Mouse (Mus musculus) kidney, adult 2 months (tissue): ENCODE measurements around the gene Sash3.

ENCODE experiments used
- CTCF ChIP-seq: fragments of 200-500 bp; conservative IDR thresholded peaks from 2 replicates; pipeline ENCODE4 v1.5.1; 2011; ENCODE audit warnings: low read depth, mild to moderate bottlenecking, control low read depth, low read length, moderate library complexity, mixed read lengths; ENCODE audit not compliant: insufficient read depth, insufficient read length
- POLR2A ChIP-seq: fragments of 200-500 bp; IDR thresholded peaks from one replicate; pipeline ENCODE4 v1.6.1; 2011; ENCODE audit warnings: low read depth, low read length, control low read depth

DNA sequence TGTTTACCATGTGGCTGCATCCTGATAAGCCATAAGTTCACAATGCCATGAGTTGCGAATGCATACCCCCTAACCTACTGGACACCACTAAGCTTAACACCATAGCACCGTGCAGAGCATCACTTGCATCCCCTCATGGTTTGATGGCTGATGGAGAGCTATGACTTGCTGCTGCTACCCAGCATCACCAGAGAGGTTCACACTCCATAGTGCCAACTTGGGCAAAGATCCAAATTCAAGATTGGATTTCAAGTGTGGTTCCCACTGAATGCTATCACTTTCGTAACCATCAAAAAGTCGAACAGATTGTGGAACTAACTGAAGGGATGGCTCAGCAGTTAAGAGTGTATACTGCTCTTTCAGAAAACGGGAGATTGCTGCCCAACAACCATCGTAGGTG, 9.3 kb downstream of the Sash3 start:
- no peak for TF ChIP-seq CTCF
- no peak for TF ChIP-seq POLR2A
